Mouse (Mus musculus) G1E (cell line): Measurements from ENCODE around the gene Fat4. TPM values are rescaled to one million over a fixed set of nuclear protein-coding genes. Genes with fewer than 3 reads are reported as not detected.

Experiments used
- ATAC-seq: 2 replicates; pipeline ENCODE4 v1.8.0; 2016; ENCODE audit warnings: mild to moderate bottlenecking; ENCODE audit not compliant: insufficient number of reproducible peaks, poor library complexity, low FRiP score, severe bottlenecking; ENCODE audit errors: extremely low read depth
- DNase-seq: peaks from one replicate; pipeline ENCODE4 v3.0.0; 2012; ENCODE audit warnings: low spot score
- H3K27me3 ChIP-seq: 2 replicates; pipeline ENCODE4 v1.6.1; 2012; ENCODE audit warnings: mild to moderate bottlenecking, low read length, inconsistent platforms; ENCODE audit not compliant: insufficient read depth
- H3K36me3 ChIP-seq: replicated peaks from 2 replicates; pipeline ENCODE3; 2012; ENCODE audit warnings: mild to moderate bottlenecking, inconsistent platforms
- H3K4me1 ChIP-seq: 2 replicates; pipeline ENCODE4 v1.6.1; 2012; ENCODE audit warnings: low read depth, low read length, inconsistent platforms, mixed read lengths; ENCODE audit not compliant: insufficient read depth
- H3K4me3 ChIP-seq: 2 replicates; pipeline ENCODE4 v1.5.1; 2012; ENCODE audit warnings: low read depth, mild to moderate bottlenecking, inconsistent platforms, low read length, moderate library complexity, mixed read lengths
- H3K9me3 ChIP-seq: replicated peaks from 2 replicates; pipeline ENCODE4 v1.6.1; 2012; ENCODE audit warnings: inconsistent platforms
- CTCF ChIP-seq: IDR thresholded peaks from 2 replicates; pipeline ENCODE4 v1.5.1; 2012; ENCODE audit warnings: low read depth, low read length, inconsistent platforms, mixed read lengths
- GATA1 ChIP-seq: IDR thresholded peaks from 2 replicates; pipeline ENCODE4 v1.6.1; 2012; ENCODE audit warnings: borderline replicate concordance, low read length, inconsistent platforms, mixed read lengths
- GATA2 ChIP-seq: IDR thresholded peaks from 2 replicates; pipeline ENCODE4 v1.6.1; 2012; ENCODE audit warnings: low read depth, low read length, inconsistent platforms, borderline replicate concordance
- POLR2AphosphoS5 ChIP-seq: IDR thresholded peaks from 2 replicates; pipeline ENCODE4 v1.6.1; 2012; ENCODE audit warnings: low read depth, low read length, inconsistent platforms; ENCODE audit not compliant: insufficient replicate concordance
- TAL1 ChIP-seq: conservative IDR thresholded peaks from 2 replicates; pipeline ENCODE4 v1.6.1; 2012; ENCODE audit warnings: low read depth, low read length, inconsistent platforms, mixed read lengths
- polyA plus RNA-seq: library from polyadenylated mRNA; stranded (reverse); fragments of >175 nt; gene quantifications from 2 replicates; pipeline ENCODE4 v1.2.3, GENCODE M21; 2012
- total RNA-seq, 2 experiments: library from RNA; stranded (forward) in 1 of 2; stranded (reverse) in 1 of 2; fragments of 200-1000 nt in 1 of 2; fragments of >200 nt in 1 of 2; fragmentation: Nextera tagmentation in 1 of 2; gene quantifications; 2 replicates each; pipeline ENCODE4 v1.2.3; 2014 to 2017

Fat4 gene
- total and polyA plus RNA-seq, 3 experiments: 0.22 TPM; not detected in 2

- no peak for ATAC-seq
- TF ChIP-seq POLR2AphosphoS5 (no peak), CTCF (no peak), TAL1 (no peak), GATA2 (no peak), GATA1 (no peak)
- Histone ChIP-seq H3K9me3 (peaks cover 11% of the 10 kb centered on the region), H3K4me3 (no peak overlapping the region), H3K27me3 (no peaks in the 10 kb centered on the region), H3K36me3 (no peaks in the 10 kb centered on the region), H3K4me1 (no peaks in the 10 kb centered on the region)
- DNase-seq: no peak
These were observed 48.0 kb downstream of the Fat4 start for GRCm38 (mm10) chr3:38934780-38935179.

GRCm38 (mm10) chr3:38936485-38936884 is 49.7 kb downstream of the Fat4 start:
- H3K4me3 ChIP-seq: no peak overlapping the region
- TF ChIP-seq GATA1 (no peak), GATA2 (no peak), CTCF (no peak), TAL1 (no peak), POLR2AphosphoS5 (no peak)
- peaks cover 13% of the 10 kb centered on the region for H3K9me3 ChIP-seq
- H3K36me3 ChIP-seq: no peaks in the 10 kb centered on the region
- no peaks in the 10 kb centered on the region for H3K4me1 ChIP-seq
- no peaks in the 10 kb centered on the region for H3K27me3 ChIP-seq
- DNase-seq: no peak
- no peak for ATAC-seq

GRCm38 (mm10) chr3:38937159-38937558 is 50.4 kb downstream of the Fat4 start:
- no peak overlapping the region for H3K4me3 ChIP-seq
- no peak for TF ChIP-seq CTCF
- TF ChIP-seq POLR2AphosphoS5: no peak
- no peak for TF ChIP-seq GATA2
- no peak for TF ChIP-seq GATA1
- TF ChIP-seq TAL1: no peak
- no peaks in the 10 kb centered on the region for H3K27me3 ChIP-seq
- peaks cover 16% of the 10 kb centered on the region for H3K9me3 ChIP-seq
- no peaks in the 10 kb centered on the region for H3K36me3 ChIP-seq
- no peak for DNase-seq
- no peaks in the 10 kb centered on the region for H3K4me1 ChIP-seq
- ATAC-seq: no peak

- Histone ChIP-seq H3K4me3 (no peak overlapping the region), H3K9me3 (peaks cover 16% of the 10 kb centered on the region), H3K4me1 (no peaks in the 10 kb centered on the region), H3K36me3 (no peaks in the 10 kb centered on the region), H3K27me3 (no peaks in the 10 kb centered on the region)
- ATAC-seq: no peak
- DNase-seq: no peak
- TF ChIP-seq POLR2AphosphoS5: no peak
- no peak for TF ChIP-seq TAL1
- no peak for TF ChIP-seq CTCF
- TF ChIP-seq GATA2: no peak
- no peak for TF ChIP-seq GATA1
These were observed 51.4 kb downstream of the Fat4 start for GRCm38 (mm10) chr3:38938136-38938535.

GRCm38 (mm10) chr3:38939573-38939972 is 52.8 kb downstream of the Fat4 start:
- ATAC-seq (no peak), DNase-seq (no peak)
- no peaks in the 10 kb centered on the region for H3K36me3 ChIP-seq
- TF ChIP-seq GATA2 (no peak), POLR2AphosphoS5 (no peak), GATA1 (no peak), TAL1 (no peak), CTCF (no peak)
- H3K27me3 ChIP-seq: no peaks in the 10 kb centered on the region
- no peaks in the 10 kb centered on the region for H3K4me1 ChIP-seq
- H3K9me3 ChIP-seq: peaks cover 12% of the 10 kb centered on the region
- no peak overlapping the region for H3K4me3 ChIP-seq

- H3K4me1 ChIP-seq: no peaks in the 10 kb centered on the region
- H3K36me3 ChIP-seq: no peaks in the 10 kb centered on the region
- DNase-seq (no peak), ATAC-seq (no peak)
- TF ChIP-seq CTCF: no peak
- no peak for TF ChIP-seq POLR2AphosphoS5
- no peak for TF ChIP-seq TAL1
- TF ChIP-seq GATA1: no peak
- TF ChIP-seq GATA2: no peak
- no peak overlapping the region for H3K4me3 ChIP-seq
- H3K9me3 ChIP-seq: peaks cover 10% of the 10 kb centered on the region
- H3K27me3 ChIP-seq: no peaks in the 10 kb centered on the region
These were observed 53.6 kb downstream of the Fat4 start for GRCm38 (mm10) chr3:38940327-38940726.

GRCm38 (mm10) chr3:38945157-38945556 is 58.4 kb downstream of the Fat4 start:
- Histone ChIP-seq H3K36me3 (no peaks in the 10 kb centered on the region), H3K4me1 (no peaks in the 10 kb centered on the region), H3K27me3 (no peaks in the 10 kb centered on the region), H3K4me3 (no peak overlapping the region), H3K9me3 (peaks cover 11% of the 10 kb centered on the region; the same call in 1 of the 2 replicates)
- ATAC-seq (no peak), DNase-seq (no peak)
- TF ChIP-seq CTCF: no peak
- no peak for TF ChIP-seq TAL1
- no peak for TF ChIP-seq POLR2AphosphoS5
- TF ChIP-seq GATA1: no peak
